Mouse (Mus musculus) urinary bladder, adult 2 months (tissue): ENCODE measurements around the gene Sh3pxd2a. TPM values are rescaled to one million over a fixed set of nuclear protein-coding genes. Genes with fewer than 3 reads are reported as not detected.
A peak's percentile ranks its signal among the peaks of the same experiment; 100 is the strongest.

Experiments
- DNase-seq: peaks from one replicate; pipeline ENCODE4 v3.0.0; 2022; ENCODE audit warnings: low spot score
- polyA plus RNA-seq: library from polyadenylated mRNA; depleted of rRNA; stranded (reverse); fragments of >200 nt; gene quantifications from 2 replicates; pipeline ENCODE4 v1.2.3, GENCODE M21; 2012

The Sh3pxd2a gene
- polyA plus RNA-seq, 1 experiment, result 23.2 TPM

- DNase-seq, result peak; percentile 91
Measured at GRCm38 (mm10) chr19:47337743-47338142, 126.5 kb downstream of the Sh3pxd2a start.

GRCm38 (mm10) chr19:47337191-47337590 lies 127.0 kb downstream of the Sh3pxd2a start:
- DNase-seq, result no peak

GRCm38 (mm10) chr19:47335262-47335661 lies 128.9 kb downstream of the Sh3pxd2a start:
- DNase-seq, result no peak

- no peak for DNase-seq
Measured at GRCm38 (mm10) chr19:47334713-47335112, 129.5 kb downstream of the Sh3pxd2a start.

GRCm38 (mm10) chr19:47330743-47331227 lies 133.4 kb downstream of the Sh3pxd2a start:
- no peak for DNase-seq

DNA sequence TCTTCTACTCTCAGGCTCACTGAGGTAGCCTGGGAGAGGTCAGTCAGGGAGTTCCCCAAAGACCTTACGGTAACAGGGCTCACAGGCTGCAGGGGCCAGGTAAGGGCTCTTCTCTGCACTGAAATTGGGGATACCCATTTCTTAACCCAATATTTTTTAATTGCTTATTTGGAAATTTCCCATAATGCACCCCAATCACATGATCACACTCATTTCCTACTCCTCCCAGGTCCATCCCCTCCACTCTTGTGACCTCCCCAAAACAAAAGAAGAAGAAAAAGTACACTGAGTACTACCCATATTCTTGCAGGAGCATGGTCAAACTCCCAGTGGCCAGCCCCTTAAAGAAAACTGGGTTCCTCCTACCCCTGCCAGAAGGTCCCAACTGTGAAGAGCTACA lies 135.1 kb downstream of the Sh3pxd2a start:
- DNase-seq, result no peak

DNA sequence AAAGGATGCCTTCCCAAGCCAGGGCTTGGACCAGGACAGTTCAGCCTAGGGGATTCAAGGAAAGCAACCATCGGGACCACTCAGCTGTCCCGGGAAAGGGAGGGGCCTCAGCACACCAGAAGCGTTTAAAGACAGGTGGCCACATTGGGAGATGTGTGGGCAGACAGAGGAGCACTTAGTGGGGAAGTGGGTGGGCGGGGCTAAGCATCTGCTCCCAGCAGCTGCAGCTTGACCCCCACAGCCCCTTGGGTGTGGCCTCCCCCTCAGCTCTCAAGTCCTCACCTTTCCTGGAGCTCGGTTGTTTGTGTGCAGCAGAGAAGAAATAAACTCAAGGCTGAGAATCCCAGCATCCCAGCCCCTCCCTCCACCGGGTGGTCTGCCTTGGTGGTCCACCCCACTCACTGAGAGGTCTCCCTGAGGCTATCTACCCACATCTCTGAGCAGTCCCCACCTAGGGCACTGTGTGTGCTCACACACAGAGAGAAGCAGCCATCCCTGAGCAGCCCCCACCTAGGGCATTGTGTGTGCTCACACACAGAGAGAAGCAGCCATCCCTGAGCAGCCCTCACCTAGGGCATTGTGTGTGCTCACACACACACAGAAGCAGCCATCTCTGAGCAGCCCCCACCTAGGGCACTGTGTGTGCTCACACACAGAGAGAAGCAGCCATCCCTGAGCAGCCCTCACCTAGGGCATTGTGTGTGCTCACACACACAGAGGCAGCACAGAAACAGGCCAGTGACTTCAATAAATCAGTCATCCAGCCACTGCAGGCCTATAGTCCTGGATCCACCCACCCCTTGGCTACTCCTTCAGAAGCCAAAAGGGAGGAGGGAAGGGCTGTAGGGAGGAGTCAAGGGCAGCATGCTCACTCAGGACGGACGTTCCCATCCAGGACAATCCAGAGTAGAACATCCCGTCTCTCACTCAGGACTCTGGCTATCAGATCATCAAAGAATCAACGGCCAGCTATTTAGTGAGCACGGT lies 136.0 kb downstream of the Sh3pxd2a start:
- DNase-seq, result no peak

GRCm38 (mm10) chr19:47325881-47326280 lies 138.3 kb downstream of the Sh3pxd2a start:
- no peak for DNase-seq

DNA sequence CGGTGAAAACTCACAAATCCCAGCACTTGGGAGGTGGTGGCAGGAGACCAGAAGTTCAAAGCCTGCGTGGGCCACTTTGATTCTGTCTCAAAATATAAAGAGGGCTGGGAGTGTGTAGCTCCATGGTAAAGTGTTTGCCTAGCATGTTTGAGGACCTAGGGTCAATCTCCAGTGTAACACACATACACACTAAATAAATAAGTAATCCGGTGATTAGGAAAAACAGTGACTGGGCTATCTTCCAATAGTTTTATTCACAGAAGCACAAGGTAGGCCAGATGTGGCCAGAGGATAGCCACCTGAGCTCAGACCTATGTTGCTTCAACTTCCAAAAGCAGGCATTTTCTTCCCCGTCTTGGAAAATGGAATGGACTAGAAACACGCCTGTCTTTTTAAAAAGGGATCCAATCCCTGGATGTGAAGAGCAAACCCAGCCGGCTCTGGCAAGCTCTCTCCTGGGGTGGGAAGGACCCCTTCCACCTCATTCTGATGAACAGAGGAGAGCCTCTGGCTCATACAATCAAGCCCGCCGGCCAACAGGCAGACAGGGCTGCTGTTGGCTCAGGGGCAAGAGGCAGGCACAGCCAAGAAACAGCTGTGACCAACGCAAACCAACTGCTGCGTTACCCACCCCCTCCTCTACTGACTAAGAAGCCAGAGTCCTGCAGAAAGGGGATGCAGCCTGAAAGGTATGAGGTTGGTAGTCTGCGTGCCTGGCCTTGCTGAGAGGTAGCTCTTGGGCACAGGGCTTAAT lies 140.9 kb downstream of the Sh3pxd2a start:
- no peak for DNase-seq

DNA sequence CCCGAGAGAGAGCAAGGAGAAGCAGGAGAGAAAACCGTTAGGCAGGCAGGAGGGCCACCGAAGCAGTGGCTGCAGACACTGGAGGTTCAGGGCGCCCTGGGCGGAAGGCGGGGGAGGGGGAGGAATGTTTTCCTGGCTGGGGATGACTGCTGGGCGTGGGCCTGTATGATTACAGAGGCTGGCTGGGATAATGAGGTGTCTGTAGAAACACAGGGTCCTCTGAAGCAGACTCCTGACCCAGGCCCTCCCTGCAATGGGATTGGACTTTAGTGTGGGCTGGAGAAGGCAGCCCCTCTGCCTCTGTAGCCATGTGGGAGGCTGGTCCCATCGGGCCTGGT lies 143.9 kb downstream of the Sh3pxd2a start:
- DNase-seq, result no peak

DNA sequence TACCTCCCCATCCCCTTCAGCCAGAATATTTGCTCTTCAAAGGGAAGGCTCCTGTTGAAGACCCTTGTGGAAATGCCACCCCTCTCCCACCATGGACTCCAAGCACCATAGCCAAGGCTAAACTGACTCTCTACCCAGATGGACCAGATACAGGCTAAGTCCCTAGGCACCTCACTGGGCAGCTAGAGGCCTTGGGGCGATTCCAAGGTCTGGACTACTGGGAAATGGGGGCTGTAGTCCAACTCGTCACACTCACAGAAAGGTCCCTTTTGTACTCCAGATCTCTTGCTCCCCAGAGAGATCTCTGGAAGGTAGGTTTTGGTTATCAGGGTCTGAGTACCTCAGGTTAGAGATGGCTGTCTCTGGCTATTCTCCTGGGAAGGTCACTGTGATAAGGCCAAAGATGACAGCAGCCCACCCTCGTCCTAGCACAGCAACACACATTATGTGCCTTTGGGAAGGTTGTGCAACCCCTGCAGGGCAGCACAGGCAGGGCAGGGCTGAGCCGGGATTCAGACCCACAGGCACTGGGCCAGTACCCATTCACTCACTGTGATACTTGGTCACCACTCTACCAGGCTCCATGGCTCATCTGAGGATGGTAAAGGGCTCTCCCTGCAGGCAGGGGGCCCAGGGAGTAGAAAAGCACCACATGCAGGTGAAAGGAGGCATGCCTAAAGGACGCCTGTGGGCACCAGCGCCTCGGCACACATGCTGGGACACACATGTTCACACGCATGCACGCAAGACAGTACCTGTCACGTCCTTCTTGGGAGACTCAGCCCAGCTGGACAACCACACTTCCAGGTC lies 144.5 kb downstream of the Sh3pxd2a start:
- DNase-seq, result no peak

GRCm38 (mm10) chr19:47319061-47319460 lies 145.1 kb downstream of the Sh3pxd2a start:
- no peak for DNase-seq

DNA sequence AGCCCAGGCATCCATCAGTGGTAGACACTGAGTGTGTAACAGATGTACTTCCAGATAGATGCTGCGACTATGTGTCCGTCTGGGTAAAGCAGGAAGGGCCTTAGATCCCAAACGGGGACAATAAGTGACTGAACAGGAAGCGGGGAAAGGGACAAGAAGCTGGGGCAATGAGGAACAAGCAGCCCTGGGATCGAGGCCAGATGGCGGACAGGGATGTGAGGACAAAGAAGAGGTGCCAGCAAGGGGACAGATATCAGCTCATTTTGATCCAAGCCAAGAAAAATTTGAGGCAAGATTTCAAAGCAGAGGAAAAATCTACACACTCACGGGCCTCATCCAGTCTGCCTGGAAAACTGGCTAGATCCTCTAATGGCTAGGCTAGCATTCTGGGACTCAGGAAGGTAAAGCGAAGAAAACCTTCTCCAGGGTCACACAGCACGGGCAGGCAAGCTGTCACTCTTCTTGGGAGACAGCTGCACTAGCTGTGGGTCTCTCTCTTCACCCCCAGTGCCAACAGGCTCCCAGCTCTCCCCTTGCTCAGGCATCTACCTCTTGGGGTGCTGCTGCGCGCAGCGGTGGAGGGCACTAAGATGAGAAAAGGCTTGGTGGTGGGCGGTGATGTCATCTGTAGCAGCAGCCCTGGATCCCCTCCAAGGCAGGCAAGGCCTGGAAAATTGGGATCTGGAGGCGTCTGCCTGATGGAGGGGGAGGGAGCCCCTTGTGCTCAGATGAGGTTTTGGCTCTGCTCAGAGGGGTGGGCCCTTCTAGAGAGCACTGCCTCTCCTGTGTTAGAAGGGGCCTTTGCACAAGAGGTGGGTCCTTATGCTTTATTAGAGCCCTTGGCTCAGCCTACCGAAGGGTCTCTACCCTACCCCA lies 146.9 kb downstream of the Sh3pxd2a start:
- DNase-seq, result no peak

DNA sequence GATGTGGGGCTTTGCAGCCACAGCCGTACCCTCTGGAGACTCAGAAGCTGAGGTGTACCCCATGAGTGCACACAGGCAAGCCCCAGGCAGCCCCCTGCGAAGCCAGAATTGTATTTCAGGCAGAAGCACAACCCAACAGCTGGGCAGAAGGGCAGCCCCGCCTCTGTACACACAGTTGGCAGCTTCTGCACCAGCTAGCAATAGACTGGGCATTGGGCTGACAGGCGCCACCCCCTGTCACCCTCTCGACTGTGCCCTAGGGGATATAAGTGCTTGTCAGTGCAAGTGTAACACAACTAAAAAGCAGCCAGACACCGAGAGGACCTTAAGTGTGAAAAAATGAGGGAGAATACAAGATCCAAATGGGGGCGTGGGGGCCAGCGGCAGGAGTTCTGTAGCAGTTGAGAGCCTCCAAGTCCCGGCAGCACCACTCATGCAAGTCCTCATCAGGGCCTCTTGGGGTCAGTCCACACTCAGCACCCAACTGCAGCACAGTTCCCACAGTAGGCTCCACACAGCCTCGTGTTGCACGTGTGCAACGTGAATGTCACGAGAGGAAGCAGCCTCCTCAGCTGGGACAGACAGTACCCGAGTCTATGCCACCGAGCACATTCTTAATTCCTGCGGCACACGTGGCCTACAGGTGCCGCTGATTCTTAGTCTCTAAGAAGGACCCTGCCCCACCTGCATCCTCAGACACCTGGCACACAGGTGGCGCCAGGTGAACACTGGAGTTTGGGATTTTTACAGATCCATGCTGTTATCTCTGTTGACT lies 147.7 kb downstream of the Sh3pxd2a start:
- DNase-seq, result no peak

GRCm38 (mm10) chr19:47315917-47316265 lies 148.3 kb downstream of the Sh3pxd2a start:
- no peak for DNase-seq

GRCm38 (mm10) chr19:47315091-47315916 lies 148.9 kb downstream of the Sh3pxd2a start:
- no peak for DNase-seq

DNA sequence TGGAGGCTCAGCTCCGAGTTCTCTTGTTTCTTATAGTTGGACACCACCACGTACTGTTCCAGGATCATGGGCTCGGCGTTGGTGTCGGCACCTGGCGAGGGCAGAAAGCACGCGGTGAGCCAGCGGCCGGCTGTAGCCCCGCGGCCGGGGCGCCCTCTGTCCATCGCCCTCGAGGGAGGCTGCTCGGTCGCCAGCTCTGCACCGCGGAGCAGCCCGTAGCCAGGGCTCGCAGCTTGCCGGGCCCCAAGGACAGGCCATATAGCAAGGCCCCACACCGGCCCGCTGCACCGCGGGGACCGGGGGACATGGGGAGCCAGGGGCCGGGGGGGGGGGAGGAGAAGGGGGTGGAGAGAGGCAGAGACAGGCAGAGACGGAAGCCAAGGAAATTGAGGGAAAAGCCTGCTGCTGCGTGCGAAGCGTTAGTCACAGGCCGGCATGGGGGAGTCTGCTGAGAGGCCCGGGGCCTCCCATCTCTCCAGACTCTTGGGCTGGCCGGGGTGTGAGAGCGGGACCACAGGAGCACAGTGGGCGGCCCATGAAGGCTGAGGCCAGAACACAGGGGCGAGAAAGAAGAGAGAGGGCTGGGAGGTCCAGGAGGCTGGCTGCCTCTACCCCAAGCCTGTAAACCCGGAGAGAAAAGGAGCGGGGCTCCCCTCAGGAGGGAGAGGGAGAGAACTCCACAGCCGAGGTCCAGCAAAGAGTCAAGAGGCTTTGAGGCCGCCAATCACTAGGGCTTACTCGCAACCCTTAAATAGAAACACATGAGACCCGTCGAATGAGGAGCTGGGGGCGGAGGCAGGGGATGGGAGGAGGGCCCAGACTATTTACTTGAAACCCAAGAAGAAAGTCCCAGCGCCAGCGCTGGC lies 149.9 kb downstream of the Sh3pxd2a start:
- peak; percentile 73 for DNase-seq

GRCm38 (mm10) chr19:47313387-47314075 lies 150.7 kb downstream of the Sh3pxd2a start:
- no peak for DNase-seq
